Mouse (Mus musculus): Measurements from ENCODE around the gene Gm47959.
A peak's percentile ranks its signal among the peaks of the same experiment; 100 is the strongest.
"Not testable (repeated sequence)": the region's sequence is repeated elsewhere in the genome, so short reads cannot be mapped to it uniquely, and the experiment has no call there.

The Gm47959 gene

DNA sequence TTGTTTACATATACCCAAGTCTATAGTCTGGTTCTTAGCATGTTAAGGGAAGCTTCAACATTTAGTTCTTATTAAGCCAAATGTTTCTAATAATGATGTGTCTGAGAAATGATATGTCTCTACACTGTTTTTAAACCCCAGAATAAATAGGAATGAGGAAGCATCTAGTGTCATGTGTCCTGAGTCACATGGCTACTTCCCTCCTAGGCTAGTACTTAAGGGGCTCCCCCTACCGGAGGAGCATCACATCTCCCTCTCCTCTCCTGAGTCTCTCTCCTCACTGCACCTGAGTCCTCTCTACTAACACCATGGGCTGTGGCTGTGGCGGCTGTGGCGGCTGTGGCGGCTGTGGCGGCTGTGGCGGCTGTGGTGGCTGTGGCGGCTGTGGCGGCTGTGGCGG lies at the start of gene Gm47959:
Gene Gm47959 (plus strand): TSS at position 243 of the 400 bp plus-strand sequence.
- not testable (repeated sequence) for DNase-seq (ENCODE audit: low spot score in 2 of 2)

GRCm38 (mm10) chr1:82955913-82956312 lies 44.4 kb upstream of the Gm47959 start, which contains the start of gene Gm7544:
TSS of gene Gm7544 (minus strand) at chr1:82956013.
- not testable (repeated sequence) for DNase-seq (ENCODE audit: low spot score in 2 of 2)

GRCm38 (mm10) chr1:82959870-82960385 lies 40.4 kb upstream of the Gm47959 start, which contains the start of gene Gm47955:
TSS of gene Gm47955 (plus strand) at chr1:82960286.
- no peak for DNase-seq (ENCODE audit: low spot score in 2 of 2)

GRCm38 (mm10) chr1:82966413-82966812 lies 33.9 kb upstream of the Gm47959 start:
- DNase-seq (ENCODE audit: low spot score in 2 of 2): no peak

DNA sequence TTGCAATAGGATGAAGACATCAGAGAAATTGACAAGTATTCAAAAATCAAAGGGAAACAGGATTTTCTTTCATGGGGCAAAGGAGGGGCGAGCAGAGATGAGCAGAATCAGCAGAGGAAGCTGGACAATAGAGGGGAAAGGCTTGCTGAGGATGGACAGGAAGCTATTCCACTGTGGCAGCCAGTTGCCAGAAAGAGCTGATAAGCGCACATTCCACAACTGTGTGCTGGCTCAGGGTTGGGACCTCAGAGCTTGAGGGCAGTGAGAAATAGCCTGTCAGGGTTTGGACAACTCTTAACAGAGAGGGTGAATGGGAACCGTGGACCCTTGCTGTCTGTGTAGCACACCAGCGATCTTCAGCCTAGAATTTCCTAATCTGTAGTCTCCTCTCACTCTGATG lies 28.3 kb upstream of the Gm47959 start:
- peak in 1 of 2 experiments; percentile 9 for DNase-seq (ENCODE audit: low spot score in 2 of 2)

DNA sequence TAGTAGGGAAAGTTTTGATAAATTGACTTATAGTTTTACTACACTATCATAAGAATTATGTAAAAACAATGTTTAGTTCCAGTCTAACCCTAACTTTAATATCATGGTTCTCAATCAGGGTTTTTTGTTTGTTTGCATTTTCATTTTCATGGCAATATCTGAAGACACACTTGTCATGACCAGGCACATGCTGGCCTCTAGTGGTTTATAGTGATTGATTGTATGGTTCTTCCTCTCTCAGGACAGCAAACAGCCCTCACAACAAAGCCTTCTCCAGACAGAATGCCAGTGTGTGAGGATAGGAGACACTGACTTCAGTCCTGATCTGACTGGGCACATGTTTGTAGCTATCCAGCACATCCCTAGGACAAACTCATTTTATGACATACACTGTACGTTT lies 27.1 kb upstream of the Gm47959 start:
- no peak for DNase-seq (ENCODE audit: low spot score in 2 of 2)

- no peak for DNase-seq (ENCODE audit: low spot score in 2 of 2)
Observed at GRCm38 (mm10) chr1:82973901-82974300, 26.4 kb upstream of the Gm47959 start.

DNA sequence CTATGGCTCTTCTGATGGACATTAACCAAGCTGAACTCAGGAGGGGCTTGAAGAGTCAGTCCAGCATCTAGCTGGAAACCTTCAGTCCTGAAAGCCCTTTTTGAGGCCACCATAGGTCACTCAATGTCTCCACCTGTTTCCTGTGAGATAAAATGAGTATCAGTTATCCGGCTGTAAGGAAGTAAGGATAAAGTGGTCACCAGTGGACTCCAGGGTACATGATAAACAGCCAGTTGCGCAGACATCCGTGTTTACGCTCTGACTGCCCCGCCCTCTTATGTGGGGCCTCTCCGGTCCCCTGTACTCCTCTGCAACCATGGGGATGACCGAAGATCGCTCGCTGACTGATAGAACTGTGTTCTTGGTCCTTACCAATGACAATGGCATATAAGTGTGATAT lies 26.0 kb upstream of the Gm47959 start:
- no peak for DNase-seq (ENCODE audit: low spot score in 2 of 2)

- no peak for DNase-seq (ENCODE audit: low spot score in 2 of 2)
Observed at GRCm38 (mm10) chr1:82975750-82976149, 24.6 kb upstream of the Gm47959 start.

DNA sequence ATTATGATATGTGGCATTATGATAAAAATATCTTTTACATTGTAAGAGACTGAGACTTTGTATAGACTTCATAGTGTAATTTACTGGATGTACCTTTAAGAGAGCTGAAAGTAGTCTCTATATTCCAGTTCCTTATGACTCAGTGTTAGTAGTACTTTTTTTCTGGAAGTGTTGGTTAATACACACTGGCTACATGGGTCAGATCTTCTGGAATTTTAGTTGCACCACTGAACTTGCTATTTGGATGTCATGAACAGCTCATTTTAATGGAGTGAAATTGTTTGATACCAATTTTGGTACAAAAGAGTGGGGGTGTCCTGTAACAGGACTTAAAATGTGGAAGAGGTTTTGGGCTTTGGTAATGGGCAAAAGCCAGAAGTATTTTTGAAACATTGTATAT lies 22.5 kb upstream of the Gm47959 start:
- no peak for DNase-seq (ENCODE audit: low spot score in 2 of 2)

DNA sequence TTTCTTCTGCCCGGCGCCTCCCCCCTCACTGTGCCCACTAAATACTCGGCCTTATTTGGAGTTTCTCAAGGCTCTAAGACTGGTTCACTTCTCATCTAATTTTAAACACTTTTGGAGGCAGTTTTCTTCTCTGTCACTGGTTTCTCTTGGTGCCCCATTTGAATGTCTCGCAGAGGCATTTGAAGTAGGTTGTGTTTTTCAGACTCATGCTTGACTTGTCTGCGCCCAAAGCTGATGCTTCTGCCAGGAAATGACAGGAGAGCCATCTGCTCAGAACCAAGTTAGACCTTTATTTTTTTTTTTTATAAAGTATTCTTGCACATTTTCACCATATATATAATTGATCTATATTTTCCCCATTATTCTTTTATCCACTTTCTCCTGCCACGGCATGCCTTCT lies 13.6 kb upstream of the Gm47959 start:
- no peak for DNase-seq (ENCODE audit: low spot score in 2 of 2)

- no peak for DNase-seq (ENCODE audit: low spot score in 2 of 2)
Observed at GRCm38 (mm10) chr1:82987530-82988198, 12.7 kb upstream of the Gm47959 start.

DNA sequence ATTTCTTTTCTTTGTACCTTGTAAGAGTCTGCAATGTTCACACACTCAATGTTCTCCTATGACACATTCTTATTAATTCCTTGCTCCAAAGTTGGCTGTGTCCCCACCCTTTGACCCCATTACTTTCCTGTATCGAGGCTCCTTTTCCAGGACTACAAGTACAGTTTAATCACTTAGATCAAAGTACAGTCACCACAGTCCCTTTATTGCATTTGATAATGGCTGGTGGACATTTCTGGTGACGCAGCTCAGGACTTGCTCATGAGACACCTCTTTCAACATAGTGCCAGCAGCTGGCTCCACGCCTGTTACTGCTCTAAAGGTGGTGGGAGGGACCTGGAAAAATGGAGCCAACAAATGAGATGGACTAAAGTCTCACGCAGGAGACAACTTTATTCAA lies 9.3 kb upstream of the Gm47959 start:
- no peak for DNase-seq (ENCODE audit: low spot score in 2 of 2)

DNA sequence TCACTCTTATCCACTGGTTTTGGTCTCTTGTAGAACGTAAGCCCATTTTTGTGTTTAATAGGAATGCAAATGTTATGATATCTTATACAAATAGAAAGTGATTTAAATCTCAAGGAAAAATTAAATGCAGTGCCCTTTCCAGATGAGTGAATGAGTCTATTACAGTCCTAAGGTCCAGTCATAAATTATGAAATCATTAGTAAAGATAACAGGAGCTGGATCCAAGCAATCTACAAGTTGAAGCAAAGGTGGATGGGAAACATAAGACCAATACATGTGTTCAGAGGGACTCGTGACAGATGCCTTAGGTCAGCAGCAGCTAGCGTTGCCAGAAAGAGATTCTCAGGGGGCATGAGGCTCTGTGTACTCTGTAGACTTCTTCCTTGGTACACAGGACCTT lies 8.8 kb upstream of the Gm47959 start:
- no peak for DNase-seq (ENCODE audit: low spot score in 2 of 2)

DNA sequence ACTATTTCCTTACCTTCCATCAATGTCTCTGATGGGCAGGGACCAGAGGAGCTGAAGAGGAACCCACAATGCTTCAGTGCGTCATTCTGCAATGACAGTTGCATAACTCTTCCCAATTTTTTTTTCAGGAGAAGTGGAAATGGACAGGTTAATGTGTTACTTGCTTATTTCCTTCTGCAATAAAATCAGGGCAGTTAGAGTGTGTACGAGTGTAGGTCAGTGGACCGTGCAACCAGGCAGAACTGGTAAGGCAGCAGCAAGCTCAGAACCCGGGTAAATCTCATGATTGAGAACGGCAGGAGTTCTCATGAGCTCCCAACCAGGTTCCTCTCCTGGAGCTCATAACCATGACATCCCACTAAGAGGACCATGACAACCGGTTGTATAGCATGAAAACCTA lies 8.3 kb upstream of the Gm47959 start:
- no peak for DNase-seq (ENCODE audit: low spot score in 2 of 2)

GRCm38 (mm10) chr1:82993947-82994346 lies 6.4 kb upstream of the Gm47959 start:
- DNase-seq (ENCODE audit: low spot score in 2 of 2): no peak

- DNase-seq (ENCODE audit: low spot score in 2 of 2): no peak
Observed at GRCm38 (mm10) chr1:83006218-83007179, 6.2 kb downstream of the Gm47959 start.

- DNase-seq (ENCODE audit: low spot score in 2 of 2): no peak
Observed at GRCm38 (mm10) chr1:83007471-83007870, 7.1 kb downstream of the Gm47959 start.

- DNase-seq (ENCODE audit: low spot score in 2 of 2): no peak
Observed at GRCm38 (mm10) chr1:83014477-83014876, 14.1 kb downstream of the Gm47959 start.

GRCm38 (mm10) chr1:83015329-83015879 lies 15.1 kb downstream of the Gm47959 start:
- DNase-seq (ENCODE audit: low spot score in 2 of 2): no peak

- no peak for DNase-seq (ENCODE audit: low spot score in 2 of 2)
Observed at GRCm38 (mm10) chr1:83016556-83016955, 16.2 kb downstream of the Gm47959 start.

DNA sequence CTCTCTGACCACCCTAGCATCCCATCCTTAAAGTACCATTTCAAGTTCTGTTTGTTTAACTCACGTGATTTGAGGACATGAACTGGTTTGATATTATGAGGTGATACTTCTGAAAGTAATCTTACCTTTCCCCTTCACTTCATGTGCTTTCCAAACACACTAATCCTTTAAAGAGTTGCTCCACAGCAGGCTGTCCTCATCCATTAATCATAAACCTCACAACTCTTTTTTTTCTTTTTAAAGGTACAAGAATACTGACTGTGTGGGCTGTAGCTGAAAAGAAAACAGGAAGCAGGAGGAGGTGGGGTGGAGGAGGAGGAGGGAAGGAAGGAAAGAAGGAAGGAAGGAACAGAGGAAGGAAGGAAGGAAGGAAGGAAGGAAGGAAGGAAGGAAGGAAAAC lies 31.6 kb downstream of the Gm47959 start:
- DNase-seq (ENCODE audit: low spot score in 2 of 2): no peak

All from urinary bladder, postnatal 36 days (tissue).